Mouse (Mus musculus) forebrain, postnatal 0 days (tissue): ENCODE measurements around the gene Eif3c. TPM values are rescaled to one million over a fixed set of nuclear protein-coding genes. Genes with fewer than 3 reads are reported as not detected.

Source experiments
- ATAC-seq: fragments of 200-750 bp; cut with Nextera tagmentation; 2 replicates; pipeline ENCODE4 v1.8.0; 2017; ENCODE audit warnings: mild to moderate bottlenecking, moderate library complexity
- DNase-seq: peaks from one replicate; pipeline ENCODE4 v3.0.0-alpha.2; 2015
- H3K27ac ChIP-seq: fragments of 300-500 bp; sonication (generic); 2 replicates; pipeline ENCODE4 v1.5.1; 2014; ENCODE audit warnings: low read depth, mild to moderate bottlenecking, antibody characterized with exemption, low read length, moderate library complexity, mixed read lengths
- H3K27me3 ChIP-seq: fragments of 300-500 bp; sonication (generic); 2 replicates; pipeline ENCODE4 v1.6.1; 2014; ENCODE audit warnings: mild to moderate bottlenecking, low read length, mixed read lengths; ENCODE audit not compliant: insufficient read depth
- H3K36me3 ChIP-seq: fragments of 300-500 bp; sonication (generic); 2 replicates; pipeline ENCODE4 v1.6.1; 2014; ENCODE audit warnings: mild to moderate bottlenecking, moderate library complexity; ENCODE audit not compliant: insufficient read depth
- H3K4me1 ChIP-seq: fragments of 300-500 bp; sonication (generic); 2 replicates; pipeline ENCODE4 v1.6.1; 2014; ENCODE audit warnings: antibody characterized with exemption; ENCODE audit not compliant: insufficient read depth
- H3K4me2 ChIP-seq: fragments of 300-500 bp; sonication (generic); 2 replicates; pipeline ENCODE4 v1.6.1; 2014; ENCODE audit warnings: low read depth, mild to moderate bottlenecking, moderate library complexity
- H3K4me3 ChIP-seq: fragments of 300-500 bp; sonication (generic); 2 replicates; pipeline ENCODE4 v1.5.1; 2014; ENCODE audit warnings: low read depth, low read length, mixed read lengths
- H3K9ac ChIP-seq: fragments of 300-500 bp; sonication (generic); 2 replicates; pipeline ENCODE4 v1.6.1; 2014; ENCODE audit warnings: mild to moderate bottlenecking
- H3K9me3 ChIP-seq: fragments of 300-500 bp; sonication (generic); 2 replicates; pipeline ENCODE4 v1.6.1; 2016; ENCODE audit warnings: low read length
- CTCF ChIP-seq: sonication (generic); IDR thresholded peaks from 2 replicates; pipeline ENCODE4 v1.5.1; 2016; ENCODE audit warnings: antibody characterized with exemption, control low read depth, low read depth
- WGBS: fragments of 180-500 bp; shearing (Covaris S2); extraction: QIAGEN DNeasy Blood & Tissue Kit; methylation state at CpG from one replicate; pipeline ENCODE4 v1.1.7; 2014; 5-methylcytosine and 5-hydroxymethylcytosine counted together
- polyA plus RNA-seq: library from polyadenylated mRNA; unstranded; fragments of >200 nt; fragmentation: Nextera tagmentation; extraction: Ambion mirVana; gene quantifications from 2 replicates; pipeline ENCODE4 v1.2.1, GENCODE M21; 2015
- total RNA-seq: library from RNA; depleted of rRNA; stranded (reverse); fragments of >200 nt; gene quantifications from 2 replicates; pipeline ENCODE4 v1.2.3, GENCODE M21; 2014

The Eif3c gene
- total and polyA plus RNA-seq, 2 experiments from 2014 or later, result 137 to 205 TPM

DNA sequence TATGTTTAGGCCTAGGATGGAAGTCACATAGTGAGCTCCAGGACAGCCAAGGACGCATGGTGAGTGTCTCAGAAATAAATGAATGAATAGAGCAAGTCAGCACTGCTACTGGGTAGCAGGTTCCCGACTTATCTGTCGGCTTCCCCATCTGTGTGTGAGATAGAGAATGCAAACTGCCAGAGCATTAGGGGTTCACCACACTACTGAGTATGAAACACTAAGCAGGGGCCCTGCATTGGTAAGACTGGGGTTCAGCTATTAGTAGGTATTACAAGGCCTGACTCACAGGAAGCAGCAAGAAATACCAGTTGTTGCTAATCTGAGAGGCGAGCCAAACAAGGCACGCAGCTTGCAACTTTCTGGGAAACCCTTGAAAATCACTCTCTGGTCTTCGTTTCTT lies 32.7 kb upstream of the Eif3c start:
- ATAC-seq (no peak), DNase-seq (no peak)
- Histone ChIP-seq H3K27me3 (no peaks in the 10 kb centered on the region; the same call in 1 of the 2 replicates), H3K4me3 (no peak overlapping the region), H3K9ac (no peak overlapping the region), H3K27ac (no peak overlapping the region), H3K4me1 (no peaks in the 10 kb centered on the region), H3K36me3 (no peaks in the 10 kb centered on the region), H3K9me3 (no peaks in the 10 kb centered on the region), H3K4me2 (no peak overlapping the region)
- TF ChIP-seq CTCF, result no peak
- 81% methylated on average over 6 of the region's 6 CpGs for WGBS

DNA sequence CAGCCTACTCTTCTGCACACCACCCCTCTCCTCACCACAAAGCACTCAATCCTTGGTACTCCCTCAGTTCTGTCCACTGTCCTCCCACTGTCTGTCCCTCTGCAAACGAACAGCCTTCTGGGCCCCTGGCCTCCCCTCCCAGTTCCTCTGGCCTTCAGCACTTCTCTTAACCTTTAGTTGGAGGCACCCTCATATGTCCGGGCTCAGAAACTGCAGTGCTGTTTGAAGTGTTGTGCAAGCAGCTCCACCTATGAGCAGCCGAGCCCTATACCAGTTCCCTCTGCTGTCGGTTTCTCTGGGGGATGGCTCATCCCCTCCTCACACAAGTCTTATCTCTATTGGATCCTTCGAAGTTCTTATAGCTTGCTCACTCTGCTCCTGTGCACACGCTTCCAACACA lies 30.2 kb upstream of the Eif3c start:
- WGBS, result 70% methylated on average over 6 of the region's 6 CpGs
- no peaks in the 10 kb centered on the region for H3K4me1 ChIP-seq
- DNase-seq, result no peak
- H3K9me3 ChIP-seq, result no peaks in the 10 kb centered on the region
- H3K4me2 ChIP-seq, result no peak overlapping the region
- no peak overlapping the region for H3K9ac ChIP-seq
- H3K27ac ChIP-seq, result no peak overlapping the region
- no peak for TF ChIP-seq CTCF
- H3K4me3 ChIP-seq, result no peak overlapping the region
- ATAC-seq, result no peak
- no peaks in the 10 kb centered on the region for H3K36me3 ChIP-seq
- no peaks in the 10 kb centered on the region; the same call in 1 of the 2 replicates for H3K27me3 ChIP-seq

DNA sequence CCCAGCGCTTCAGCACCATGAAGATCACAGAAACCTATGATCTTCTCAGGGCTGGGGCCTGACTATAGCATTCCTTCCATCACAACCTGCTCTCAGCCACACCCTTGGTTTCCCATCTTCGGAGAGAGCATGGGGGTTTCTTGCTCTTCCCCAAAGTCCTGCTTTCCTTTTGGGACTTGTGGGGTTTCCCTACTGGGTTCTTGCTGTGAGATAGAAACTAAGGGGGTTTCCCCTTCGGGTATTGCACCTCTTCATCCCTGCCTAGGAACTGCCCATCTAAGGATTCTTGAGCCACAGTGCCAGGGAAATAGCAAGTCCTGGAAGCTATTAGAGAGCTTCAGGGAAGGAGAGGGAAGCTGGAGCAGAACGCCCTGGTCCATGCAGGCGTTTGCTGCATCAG lies 29.7 kb upstream of the Eif3c start:
- H3K9me3 ChIP-seq, result no peaks in the 10 kb centered on the region
- ATAC-seq, result no peak
- no peak overlapping the region for H3K4me3 ChIP-seq
- no peaks in the 10 kb centered on the region for H3K36me3 ChIP-seq
- no peak overlapping the region for H3K9ac ChIP-seq
- no peaks in the 10 kb centered on the region for H3K4me1 ChIP-seq
- H3K4me2 ChIP-seq, result no peak overlapping the region
- H3K27me3 ChIP-seq, result no peaks in the 10 kb centered on the region; the same call in 1 of the 2 replicates
- no peak for DNase-seq
- 84% methylated on average over 5 of the region's 5 CpGs for WGBS
- H3K27ac ChIP-seq, result no peak overlapping the region
- TF ChIP-seq CTCF, result no peak

- 86% methylated on average over 11 of the region's 11 CpGs for WGBS
- Histone ChIP-seq H3K9ac (no peak within 1 kb of the TSS), H3K27ac (no peak within 1 kb of the TSS), H3K9me3 (no peaks in the 10 kb centered on the region), H3K36me3 (no peaks in the 10 kb centered on the region), H3K4me2 (no peak within 1 kb of the TSS), H3K4me3 (no peak within 1 kb of the TSS), H3K27me3 (no peaks in the 10 kb centered on the region; the same call in 1 of the 2 replicates), H3K4me1 (no peaks in the 10 kb centered on the region)
- TF ChIP-seq CTCF, result no peak
- DNase-seq (no peak), ATAC-seq (no peak)
Observed at GRCm38 (mm10) chr7:126594862-126595561, 28.8 kb upstream of the Eif3c start, which contains the start of gene Il27. TSS of gene Il27 (minus strand) at chr7:126594941.

- H3K4me3 ChIP-seq, result no peak overlapping the region
- TF ChIP-seq CTCF, result peak; percentile 66
- H3K27me3 ChIP-seq, result 0 out of 2 replicates have a peak, but pooled peaks cover 3% of the 10 kb centered on the region
- H3K36me3 ChIP-seq, result no peaks in the 10 kb centered on the region
- 5% methylated on average over 16 of the region's 16 CpGs for WGBS
- no peak overlapping the region for H3K9ac ChIP-seq
- DNase-seq (peak; percentile 55), ATAC-seq (peak; percentile 49; the same call in 1 of the 2 replicates)
- 0 out of 2 replicates have a peak, but pooled peaks cover 4% of the 10 kb centered on the region for H3K4me1 ChIP-seq
- H3K9me3 ChIP-seq, result no peaks in the 10 kb centered on the region
- H3K4me2 ChIP-seq, result no peak overlapping the region
- no peak overlapping the region for H3K27ac ChIP-seq
Observed at GRCm38 (mm10) chr7:126587779-126588178, 21.6 kb upstream of the Eif3c start.

- H3K4me3 ChIP-seq, result no peak overlapping the region
- no peak overlapping the region for H3K9ac ChIP-seq
- no peak for ATAC-seq
- DNase-seq, result no peak
- TF ChIP-seq CTCF, result no peak
- no peaks in the 10 kb centered on the region for H3K36me3 ChIP-seq
- whole genome bisulfite sequencing, result 68% methylated on average over 8 of the region's 8 CpGs
- H3K9me3 ChIP-seq, result no peaks in the 10 kb centered on the region
- H3K4me2 ChIP-seq, result no peak overlapping the region
- H3K4me1 ChIP-seq, result peaks cover 8% of the 10 kb centered on the region
- 0 out of 2 replicates have a peak, but pooled peaks cover 3% of the 10 kb centered on the region for H3K27me3 ChIP-seq
- H3K27ac ChIP-seq, result no peak overlapping the region
Observed at GRCm38 (mm10) chr7:126586839-126587238, 20.6 kb upstream of the Eif3c start.

GRCm38 (mm10) chr7:126585717-126586116 lies 19.5 kb upstream of the Eif3c start, which contains the start of gene Cln3:
TSS of gene Cln3 (minus strand) at chr7:126585817.
- Histone ChIP-seq H3K4me3 (no peak within 1 kb of the TSS), H3K9me3 (no peaks in the 10 kb centered on the region), H3K36me3 (no peaks in the 10 kb centered on the region), H3K9ac (no peak within 1 kb of the TSS), H3K4me2 (no peak within 1 kb of the TSS), H3K27me3 (0 out of 2 replicates have a peak, but pooled peaks cover 3% of the 10 kb centered on the region), H3K4me1 (peaks cover 9% of the 10 kb centered on the region), H3K27ac (no peak within 1 kb of the TSS)
- ATAC-seq (no peak), DNase-seq (no peak)
- TF ChIP-seq CTCF, result no peak
- 81% methylated on average over 6 of the region's 6 CpGs for WGBS
